Mouse (Mus musculus) limb, embryonic 11.5 days (tissue): Measurements from ENCODE around the gene Porcn. TPM values are rescaled to one million over a fixed set of nuclear protein-coding genes. Genes with fewer than 3 reads are reported as not detected.

Source experiments
- ATAC-seq: fragments of 200-750 bp; cut with Nextera tagmentation; 2 replicates; pipeline ENCODE4 v1.8.0; 2017; ENCODE audit warnings: low read depth; ENCODE audit not compliant: insufficient number of reproducible peaks, low FRiP score, low TSS enrichment
- DNase-seq: peaks from one replicate; pipeline ENCODE4 v3.0.0-alpha.2; 2015; ENCODE audit warnings: low spot score
- H3K27ac ChIP-seq: fragments of 300-500 bp; sonication (generic); replicated peaks from 2 replicates; pipeline ENCODE4 v1.5.1; 2014; ENCODE audit warnings: low read depth, mild to moderate bottlenecking, low read length
- H3K27me3 ChIP-seq: fragments of 300-500 bp; sonication (generic); 2 replicates; pipeline ENCODE4 v1.6.1; 2014; ENCODE audit warnings: mild to moderate bottlenecking, low read length, mixed read lengths; ENCODE audit not compliant: control insufficient read depth, insufficient read depth
- H3K36me3 ChIP-seq: fragments of 300-500 bp; sonication (generic); 2 replicates; pipeline ENCODE4 v1.6.1; 2014; ENCODE audit warnings: mild to moderate bottlenecking, low read length, moderate library complexity, mixed read lengths; ENCODE audit not compliant: control insufficient read depth, insufficient read depth
- H3K4me1 ChIP-seq: fragments of 300-500 bp; sonication (generic); 2 replicates; pipeline ENCODE4 v1.6.1; 2014; ENCODE audit warnings: low read length, mixed read lengths; ENCODE audit not compliant: control insufficient read depth, insufficient read depth
- H3K4me2 ChIP-seq: fragments of 300-500 bp; sonication (generic); 2 replicates; pipeline ENCODE4 v1.6.1; 2014; ENCODE audit warnings: low read depth, mild to moderate bottlenecking, moderate library complexity; ENCODE audit not compliant: severe bottlenecking
- H3K4me3 ChIP-seq: fragments of 300-500 bp; sonication (generic); 2 replicates; pipeline ENCODE4 v1.5.1; 2014; ENCODE audit warnings: low read depth, low read length
- H3K9ac ChIP-seq: fragments of 300-500 bp; sonication (generic); 2 replicates; pipeline ENCODE4 v1.6.1; 2014; ENCODE audit warnings: mild to moderate bottlenecking, low read length
- H3K9me3 ChIP-seq: fragments of 300-500 bp; sonication (generic); 2 replicates; pipeline ENCODE4 v1.6.1; 2016; ENCODE audit warnings: low read length; ENCODE audit not compliant: control insufficient read depth
- WGBS: fragments of 180-500 bp; shearing (Covaris S2); extraction: QIAGEN DNeasy Blood & Tissue Kit; methylation state at CpG from one replicate; pipeline ENCODE4 v1.1.7; 2014; 5-methylcytosine and 5-hydroxymethylcytosine counted together
- polyA plus RNA-seq: library from polyadenylated mRNA; unstranded; fragments of >200 nt; fragmentation: Nextera tagmentation; extraction: Ambion mirVana; gene quantifications from 2 replicates; pipeline ENCODE4 v1.2.1, GENCODE M21; 2014

Porcn gene
- polyA plus RNA-seq: 11.1 and 11.8 TPM in 2 replicates

DNA sequence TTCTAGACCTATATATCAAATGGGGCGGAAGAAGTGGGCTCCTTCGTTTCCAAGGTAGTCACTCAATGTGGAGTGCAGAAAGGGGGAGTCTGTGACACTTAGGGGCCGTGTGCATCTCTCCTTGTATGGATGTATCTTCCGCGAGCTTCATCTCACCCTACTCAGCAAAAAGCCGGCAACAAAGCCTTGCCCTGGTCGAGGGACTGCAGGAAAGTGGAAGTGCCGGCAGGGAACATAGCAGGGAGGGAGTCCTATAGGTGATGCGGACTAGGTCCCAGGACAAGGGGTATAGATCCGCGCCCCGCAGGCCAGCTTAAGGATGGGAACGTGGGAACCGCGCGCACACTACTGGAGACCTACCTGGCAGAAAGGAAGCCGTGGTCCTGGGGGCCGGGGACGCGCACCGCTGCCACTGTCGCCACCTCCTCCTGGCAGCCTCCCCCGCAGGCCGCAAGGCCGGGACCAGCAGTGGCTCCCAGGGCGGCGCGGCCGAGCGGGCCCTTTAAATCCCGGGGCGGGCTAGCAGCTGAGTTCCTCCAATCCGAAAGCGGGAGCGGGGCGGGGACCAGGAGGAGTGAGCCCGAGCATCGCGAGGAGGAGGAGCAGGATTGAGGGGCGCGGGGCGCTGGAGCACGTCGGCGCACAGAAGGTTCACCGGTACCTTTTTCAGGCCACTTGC, at the start of gene Porcn:
Porcn (minus strand) TSS at position 511 of the 679 bp plus-strand sequence.
- Histone ChIP-seq H3K27me3 (no peaks in the 10 kb centered on the region), H3K9me3 (no peaks in the 10 kb centered on the region), H3K4me2 (peak within 1 kb of the TSS; percentile 50), H3K9ac (peak within 1 kb of the TSS; percentile 57), H3K27ac (no peak within 1 kb of the TSS), H3K36me3 (no peaks in the 10 kb centered on the region), H3K4me3 (peak within 1 kb of the TSS; percentile 44), H3K4me1 (no peaks in the 10 kb centered on the region)
- WGBS: 15% methylated on average over 43 of the region's 46 CpGs
- DNase-seq (peak; percentile 82), ATAC-seq (peak; percentile 93)

- Histone ChIP-seq H3K4me2 (no peak overlapping the region), H3K27ac (no peak overlapping the region), H3K4me3 (no peak overlapping the region), H3K36me3 (no peaks in the 10 kb centered on the region), H3K9ac (no peak overlapping the region), H3K27me3 (no peaks in the 10 kb centered on the region), H3K9me3 (no peaks in the 10 kb centered on the region), H3K4me1 (no peaks in the 10 kb centered on the region)
- 28% methylated on average over 3 of the region's 6 CpGs for WGBS
- ATAC-seq: no peak
- DNase-seq: no peak
Observed at GRCm38 (mm10) chrX:8255807-8256206, 49.5 kb upstream of the Porcn start.

GRCm38 (mm10) chrX:8253711-8254110, 47.4 kb upstream of the Porcn start:
- ATAC-seq (no peak), DNase-seq (no peak)
- 84% methylated on average over 2 of the region's 2 CpGs for WGBS
- H3K27me3 ChIP-seq: no peaks in the 10 kb centered on the region
- H3K4me1 ChIP-seq: no peaks in the 10 kb centered on the region
- H3K4me2 ChIP-seq: no peak overlapping the region
- H3K4me3 ChIP-seq: no peak overlapping the region
- no peaks in the 10 kb centered on the region for H3K36me3 ChIP-seq
- H3K9ac ChIP-seq: no peak overlapping the region
- H3K27ac ChIP-seq: no peak overlapping the region
- no peaks in the 10 kb centered on the region for H3K9me3 ChIP-seq

GRCm38 (mm10) chrX:8252334-8253285, 46.3 kb upstream of the Porcn start, which contains the start of gene Ftsj1:
Gene Ftsj1, minus strand, starts transcription at chrX:8252406.
- DNase-seq: peak; percentile 75
- peak within 1 kb of the TSS; percentile 54 for H3K4me2 ChIP-seq

GRCm38 (mm10) chrX:8251789-8252333, 45.5 kb upstream of the Porcn start:
- no peak overlapping the region for H3K27ac ChIP-seq
- DNase-seq (no peak), ATAC-seq (peak; percentile 60; the same call in 1 of the 2 replicates)
- no peaks in the 10 kb centered on the region for H3K36me3 ChIP-seq
- peak overlapping the region; percentile 54 for H3K4me2 ChIP-seq
- H3K4me3 ChIP-seq: peak overlapping the region; percentile 44
- H3K9ac ChIP-seq: peak overlapping the region; percentile 1; the same call in 1 of the 2 replicates
- no peaks in the 10 kb centered on the region for H3K27me3 ChIP-seq
- no peaks in the 10 kb centered on the region for H3K4me1 ChIP-seq
- 21% methylated on average over 18 of the region's 18 CpGs for WGBS
- H3K9me3 ChIP-seq: no peaks in the 10 kb centered on the region

More at GRCm38 (mm10) chrX:8252334-8253285, 46.3 kb upstream of the Porcn start, which contains the start of gene Ftsj1:
- Histone ChIP-seq H3K9me3 (no peaks in the 10 kb centered on the region), H3K4me1 (no peaks in the 10 kb centered on the region), H3K4me3 (peak within 1 kb of the TSS; percentile 44), H3K27me3 (no peaks in the 10 kb centered on the region), H3K36me3 (no peaks in the 10 kb centered on the region), H3K9ac (peak within 1 kb of the TSS; percentile 68), H3K27ac (no peak within 1 kb of the TSS)
- peak; percentile 93 for ATAC-seq
- 15% methylated on average over 45 of the region's 45 CpGs for WGBS

GRCm38 (mm10) chrX:8248542-8249120, 42.3 kb upstream of the Porcn start:
- Histone ChIP-seq H3K36me3 (no peaks in the 10 kb centered on the region), H3K4me3 (no peak overlapping the region), H3K4me2 (no peak overlapping the region), H3K27ac (no peak overlapping the region), H3K27me3 (no peaks in the 10 kb centered on the region), H3K9me3 (no peaks in the 10 kb centered on the region), H3K4me1 (no peaks in the 10 kb centered on the region), H3K9ac (no peak overlapping the region)
- 84% methylated on average over 8 of the region's 8 CpGs for WGBS
- ATAC-seq (no peak), DNase-seq (no peak)

DNA sequence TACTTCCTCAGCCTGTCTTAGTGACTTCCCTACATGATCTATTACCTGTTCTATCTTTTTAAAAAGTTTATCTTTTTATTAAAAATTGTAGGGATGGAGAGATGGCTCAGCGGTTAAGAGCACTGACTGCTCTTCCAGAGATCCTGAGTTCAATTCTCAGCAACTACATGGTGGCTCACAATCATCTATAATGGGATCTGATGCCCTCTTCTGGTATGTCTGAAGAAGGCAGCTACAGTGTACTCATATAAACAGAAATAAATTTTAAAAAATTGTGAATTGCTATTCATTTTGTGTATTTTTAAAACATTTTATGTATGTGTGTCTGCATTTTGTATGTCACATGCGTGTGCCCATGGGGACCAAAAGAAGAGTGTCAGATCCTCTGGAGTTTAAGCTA, 41.4 kb upstream of the Porcn start:
- no peaks in the 10 kb centered on the region for H3K4me1 ChIP-seq
- no peaks in the 10 kb centered on the region for H3K9me3 ChIP-seq
- no peaks in the 10 kb centered on the region for H3K36me3 ChIP-seq
- WGBS: 89% methylated on average over 2 of the region's 2 CpGs
- no peak overlapping the region for H3K4me2 ChIP-seq
- H3K4me3 ChIP-seq: no peak overlapping the region
- no peak overlapping the region for H3K27ac ChIP-seq
- H3K9ac ChIP-seq: no peak overlapping the region
- H3K27me3 ChIP-seq: no peaks in the 10 kb centered on the region
- DNase-seq (no peak), ATAC-seq (no peak)
